Mouse (Mus musculus): ENCODE data around the gene Dnah7b.
A peak's percentile ranks its signal among the peaks of the same experiment; 100 is the strongest.
"Not testable (repeated sequence)": the region's sequence is repeated elsewhere in the genome, so short reads cannot be mapped to it uniquely, and the experiment has no call there.

Gene Dnah7b

GRCm38 (mm10) chr1:46325942-46326341, 259.8 kb downstream of the Dnah7b start:
- not testable (repeated sequence) for DNase-seq

- DNase-seq, result not testable (repeated sequence)
Measured at GRCm38 (mm10) chr1:46345301-46345700, 279.2 kb downstream of the Dnah7b start.

- DNase-seq, result not testable (repeated sequence)
Measured at GRCm38 (mm10) chr1:46380641-46381040, 314.5 kb downstream of the Dnah7b start.

- DNase-seq, result not testable (repeated sequence)
Measured at GRCm38 (mm10) chr1:46394681-46395297, 328.7 kb downstream of the Dnah7b start.

- DNase-seq, result peak; percentile 86
Measured at GRCm38 (mm10) chr1:46408324-46409115, 342.4 kb downstream of the Dnah7b start.

- DNase-seq, result not testable (repeated sequence)
Measured at GRCm38 (mm10) chr1:46414798-46415197, 348.7 kb downstream of the Dnah7b start.

- DNase-seq, result peak; percentile 17
Measured at GRCm38 (mm10) chr1:46416946-46417345, 350.8 kb downstream of the Dnah7b start.

GRCm38 (mm10) chr1:46418966-46419365, 352.9 kb downstream of the Dnah7b start:
- DNase-seq, result not testable (repeated sequence)

Data from lung, postnatal 36 days (tissue).